Mouse (Mus musculus) thymus, adult 2 months (tissue): ENCODE measurements around the gene Mapk11.

Source experiments
- CTCF ChIP-seq: fragments of 200-500 bp; IDR thresholded peaks from 2 replicates; pipeline ENCODE4 v1.5.1; 2012; ENCODE audit warnings: mild to moderate bottlenecking, control low read depth, low read length, moderate library complexity, borderline replicate concordance; ENCODE audit not compliant: control insufficient read depth, poor library complexity, insufficient read depth; ENCODE audit errors: extremely low read depth
- POLR2A ChIP-seq: fragments of 200-500 bp; IDR thresholded peaks from 2 replicates; pipeline ENCODE4 v1.6.1; 2012; ENCODE audit warnings: mild to moderate bottlenecking, low read length, control low read depth, moderate library complexity; ENCODE audit not compliant: control insufficient read depth, poor library complexity, insufficient read depth; ENCODE audit errors: extremely low read depth

DNA sequence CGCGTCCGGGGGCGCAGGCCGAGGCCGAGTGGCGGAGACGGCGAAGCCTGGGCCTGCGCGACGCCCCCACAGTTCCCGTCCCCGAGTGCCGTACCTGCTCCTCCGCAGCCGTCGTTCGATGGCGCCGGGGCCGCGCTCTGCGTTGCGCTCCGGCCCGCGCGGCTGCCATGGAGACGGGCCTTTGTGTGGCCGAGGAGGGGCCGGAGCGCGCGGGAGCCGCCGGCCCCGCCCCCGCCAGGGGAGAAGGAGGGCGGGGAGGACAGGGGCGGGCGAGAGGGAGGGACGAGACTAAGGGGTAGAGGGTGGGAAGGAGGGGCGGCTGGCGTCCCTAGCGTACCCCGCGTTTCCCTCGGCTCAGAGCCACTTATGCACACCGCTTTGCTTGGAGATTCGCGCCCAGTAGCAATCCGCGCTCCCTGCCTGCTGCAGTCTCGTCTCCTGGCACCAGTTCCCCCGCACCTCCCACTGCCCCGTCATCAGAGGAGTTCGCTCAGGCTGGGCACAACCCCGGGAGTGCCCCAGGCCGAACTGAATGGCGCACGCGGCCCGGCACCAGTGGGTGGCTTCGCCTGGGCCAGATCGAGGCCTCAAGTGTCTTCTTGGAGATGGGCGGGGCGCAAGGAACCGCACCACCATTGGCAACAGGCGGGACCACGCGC, 31.3 kb upstream of the Mapk11 start, which contains the start of gene Plxnb2:
- TF ChIP-seq CTCF (no peak), POLR2A (no peak)
